Mouse (Mus musculus) stomach, postnatal 0 days (tissue): ENCODE data around the gene Bcas3. TPM values are rescaled to one million over a fixed set of nuclear protein-coding genes. Genes with fewer than 3 reads are reported as not detected.

Experiments used
- ATAC-seq: fragments of 200-750 bp; cut with Nextera tagmentation; 2 replicates; pipeline ENCODE4 v1.8.0; 2017; ENCODE audit not compliant: low FRiP score, low TSS enrichment
- DNase-seq: peaks from one replicate; pipeline ENCODE4 v3.0.0-alpha.2; 2016; ENCODE audit warnings: low spot score
- H3K27ac ChIP-seq: fragments of 300-500 bp; sonication (generic); replicated peaks from 2 replicates; pipeline ENCODE4 v1.5.1; 2014; ENCODE audit warnings: mild to moderate bottlenecking, control low read depth
- H3K27me3 ChIP-seq: fragments of 300-500 bp; sonication (generic); 2 replicates; pipeline ENCODE4 v1.6.1; 2014; ENCODE audit warnings: low read length; ENCODE audit not compliant: control insufficient read depth, insufficient read depth
- H3K36me3 ChIP-seq: fragments of 300-500 bp; sonication (generic); 2 replicates; pipeline ENCODE4 v1.6.1; 2014; ENCODE audit warnings: low read length, mixed read lengths; ENCODE audit not compliant: control insufficient read depth, insufficient read depth
- H3K4me1 ChIP-seq: fragments of 300-500 bp; sonication (generic); replicated peaks from 2 replicates; pipeline ENCODE4 v1.6.1; 2014; ENCODE audit warnings: antibody characterized with exemption; ENCODE audit not compliant: control insufficient read depth, insufficient read depth
- H3K4me2 ChIP-seq: fragments of 300-500 bp; sonication (generic); replicated peaks from 2 replicates; pipeline ENCODE4 v1.6.1; 2014; ENCODE audit warnings: low read depth, mild to moderate bottlenecking, control low read depth, moderate library complexity
- H3K4me3 ChIP-seq: fragments of 300-500 bp; sonication (generic); 2 replicates; pipeline ENCODE4 v1.5.1; 2014; ENCODE audit warnings: low read depth, low read length, control low read depth
- H3K9ac ChIP-seq: fragments of 300-500 bp; sonication (generic); 2 replicates; pipeline ENCODE4 v1.6.1; 2014; ENCODE audit warnings: mild to moderate bottlenecking, low read length, control low read depth, mixed read lengths
- H3K9me3 ChIP-seq: fragments of 300-500 bp; sonication (generic); 2 replicates; pipeline ENCODE4 v1.6.1; 2016; ENCODE audit warnings: low read length; ENCODE audit not compliant: control insufficient read depth
- CTCF ChIP-seq: IDR thresholded peaks from 2 replicates; pipeline ENCODE4 v1.5.1; 2016; ENCODE audit warnings: antibody characterized with exemption, low read depth, mild to moderate bottlenecking, moderate library complexity
- EP300 ChIP-seq: optimal IDR thresholded peaks from 2 replicates; pipeline ENCODE3; 2016; ENCODE audit warnings: antibody characterized with exemption
- WGBS: fragments of 180-500 bp; shearing (Covaris S2); extraction: QIAGEN DNeasy Blood & Tissue Kit; methylation state at CpG from one replicate; pipeline ENCODE4 v1.1.7; 2014; 5-methylcytosine and 5-hydroxymethylcytosine counted together
- polyA plus RNA-seq: library from polyadenylated mRNA; unstranded; fragments of >200 nt; fragmentation: Nextera tagmentation; extraction: Ambion mirVana; gene quantifications from 2 replicates; pipeline ENCODE4 v1.2.1, GENCODE M21; 2015

Bcas3 gene
- polyA plus RNA-seq, 1 experiment from 2014 or later: 16.5 TPM

- H3K4me1 ChIP-seq: 0 out of 2 replicates have a peak, but pooled peaks cover 2% of the 10 kb centered on the region
- H3K4me3 ChIP-seq: no peak overlapping the region
- H3K9ac ChIP-seq: no peak overlapping the region
- no peaks in the 10 kb centered on the region for H3K27me3 ChIP-seq
- ATAC-seq: peak; percentile 61
- TF ChIP-seq EP300 (peak; percentile 46), CTCF (no peak)
- no peaks in the 10 kb centered on the region for H3K36me3 ChIP-seq
- peak; percentile 68 for DNase-seq
- no peaks in the 10 kb centered on the region for H3K9me3 ChIP-seq
- whole genome bisulfite sequencing: 72% methylated on average over 1 of the region's 1 CpGs
- H3K27ac ChIP-seq: peak overlapping the region; percentile 88
- no peak overlapping the region for H3K4me2 ChIP-seq
Observed at GRCm38 (mm10) chr11:85791212-85791611, 438.2 kb downstream of the Bcas3 start.

GRCm38 (mm10) chr11:85792534-85793215 lies 439.7 kb downstream of the Bcas3 start:
- Histone ChIP-seq H3K36me3 (no peaks in the 10 kb centered on the region), H3K4me2 (no peak overlapping the region), H3K27ac (peak overlapping the region; percentile 88), H3K9me3 (no peaks in the 10 kb centered on the region), H3K9ac (no peak overlapping the region), H3K27me3 (no peaks in the 10 kb centered on the region), H3K4me3 (no peak overlapping the region), H3K4me1 (0 out of 2 replicates have a peak, but pooled peaks cover 2% of the 10 kb centered on the region)
- DNase-seq (peak; percentile 82), ATAC-seq (peak; percentile 92)
- TF ChIP-seq CTCF (peak; percentile 25; the same call in 1 of the 2 replicates), EP300 (no peak)
- whole genome bisulfite sequencing: 59% methylated on average over 12 of the region's 12 CpGs

GRCm38 (mm10) chr11:85799456-85799855 lies 446.5 kb downstream of the Bcas3 start:
- no peak for TF ChIP-seq EP300
- no peak for TF ChIP-seq CTCF
- no peaks in the 10 kb centered on the region for H3K4me1 ChIP-seq
- no peak for DNase-seq
- H3K36me3 ChIP-seq: no peaks in the 10 kb centered on the region
- no peak for ATAC-seq
- no peak overlapping the region for H3K4me2 ChIP-seq
- H3K27me3 ChIP-seq: no peaks in the 10 kb centered on the region
- H3K4me3 ChIP-seq: no peak overlapping the region
- H3K9ac ChIP-seq: no peak overlapping the region
- 44% methylated on average over 4 of the region's 4 CpGs for WGBS
- no peaks in the 10 kb centered on the region for H3K9me3 ChIP-seq
- no peak overlapping the region for H3K27ac ChIP-seq

GRCm38 (mm10) chr11:85799856-85800255 lies 446.9 kb downstream of the Bcas3 start:
- WGBS: 37% methylated on average over 19 of the region's 19 CpGs
- Histone ChIP-seq H3K9ac (no peak overlapping the region), H3K4me3 (no peak overlapping the region), H3K4me2 (no peak overlapping the region), H3K27me3 (no peaks in the 10 kb centered on the region), H3K27ac (no peak overlapping the region), H3K9me3 (no peaks in the 10 kb centered on the region), H3K36me3 (no peaks in the 10 kb centered on the region), H3K4me1 (no peaks in the 10 kb centered on the region)
- ATAC-seq (no peak), DNase-seq (no peak)
- no peak for TF ChIP-seq EP300
- no peak for TF ChIP-seq CTCF

GRCm38 (mm10) chr11:85800380-85800779 lies 447.4 kb downstream of the Bcas3 start:
- Histone ChIP-seq H3K4me2 (no peak overlapping the region), H3K27me3 (no peaks in the 10 kb centered on the region), H3K9me3 (no peaks in the 10 kb centered on the region), H3K9ac (no peak overlapping the region), H3K36me3 (no peaks in the 10 kb centered on the region), H3K4me1 (no peaks in the 10 kb centered on the region), H3K27ac (no peak overlapping the region), H3K4me3 (no peak overlapping the region)
- no peak for ATAC-seq
- TF ChIP-seq CTCF (no peak), EP300 (no peak)
- WGBS: 76% methylated on average over 11 of the region's 11 CpGs
- no peak for DNase-seq

GRCm38 (mm10) chr11:85804048-85804447 lies 451.1 kb downstream of the Bcas3 start:
- no peak overlapping the region for H3K27ac ChIP-seq
- no peaks in the 10 kb centered on the region for H3K4me1 ChIP-seq
- ATAC-seq: peak; percentile 84
- no peak overlapping the region for H3K4me3 ChIP-seq
- H3K27me3 ChIP-seq: no peaks in the 10 kb centered on the region
- no peak for TF ChIP-seq EP300
- TF ChIP-seq CTCF: no peak
- no peaks in the 10 kb centered on the region for H3K9me3 ChIP-seq
- peak; percentile 33 for DNase-seq
- 61% methylated on average over 5 of the region's 5 CpGs for WGBS
- H3K4me2 ChIP-seq: no peak overlapping the region
- no peaks in the 10 kb centered on the region for H3K36me3 ChIP-seq
- H3K9ac ChIP-seq: no peak overlapping the region
